Mouse (Mus musculus): Measurements from ENCODE around the gene Plch2. TPM values are rescaled to one million over a fixed set of nuclear protein-coding genes. Genes with fewer than 3 reads are reported as not detected.

Plch2 gene
- 0.16 to 0.91 TPM in 2 of 4 replicates, not detected in the others for total RNA-seq (2023)

GRCm38 (mm10) chr4:155056724-155057123, at the start of gene Plch2:
Gene Plch2 (minus strand): TSS chr4:155056784.

GRCm38 (mm10) chr4:155086108-155087024, 29.8 kb upstream of the Plch2 start, which contains the start of the genes Rer1 and Morn1:
Gene Rer1 (minus strand): TSS chr4:155086382.
Gene Morn1 (plus strand): TSS chr4:155086577.

GRCm38 (mm10) chr4:155066834-155067522, 10.4 kb upstream of the Plch2 start, which contains the start of gene Pex10:
Gene Pex10 (plus strand): TSS chr4:155067016.

GRCm38 (mm10) chr4:154963901-154964580, 92.5 kb downstream of the Plch2 start, which contains the start of gene Pank4:
Gene Pank4 (plus strand): TSS chr4:154964123.

GRCm38 (mm10) chr4:154960690-154961225, 95.8 kb downstream of the Plch2 start, which contains the start of gene Hes5:
Gene Hes5 (plus strand): TSS chr4:154960923.

Other genes starting within 250 kb of the Plch2 start
- gene Ttc34, start 219.3 kb downstream of the Plch2 start, total RNA-seq (2023) = not detected in 4 replicates
- gene Mmel1, start 187.2 kb downstream of the Plch2 start, total RNA-seq (2023) = not detected in 4 replicates
- 1.6 to 2.6 TPM (median 1.9 TPM) in 4 replicates for gene Fam213b, start 157.6 kb downstream of the Plch2 start, total RNA-seq (2023)
- 39.2 to 57.8 TPM (median 46.8 TPM) in 4 replicates for gene Tnfrsf14, start 128.2 kb downstream of the Plch2 start, total RNA-seq (2023)
- gene Hes5, start 95.9 kb downstream of the Plch2 start, total RNA-seq (2023) = 8.1 to 11.6 TPM (median 10.1 TPM) in 4 replicates
- 85.4 to 93.1 TPM (median 87.3 TPM) in 4 replicates for gene Pank4, start 92.7 kb downstream of the Plch2 start, total RNA-seq (2023)
- gene Pex10, start 10.2 kb upstream of the Plch2 start, total RNA-seq (2023) = 8.1 to 10.3 TPM (median 9.6 TPM) in 4 replicates
- 46.4 to 49.9 TPM (median 48.5 TPM) in 4 replicates for gene Rer1, start 29.6 kb upstream of the Plch2 start, total RNA-seq (2023)
- gene Morn1, start 29.8 kb upstream of the Plch2 start, total RNA-seq (2023) = 2.7 to 5.3 TPM (median 3.9 TPM) in 4 replicates
- 50.0 to 53.9 TPM (median 50.4 TPM) in 4 replicates for gene Ski, start 165.8 kb upstream of the Plch2 start, total RNA-seq (2023)
- 34.2 to 42.7 TPM (median 37.0 TPM) in 4 replicates for gene Faap20, start 193.0 kb upstream of the Plch2 start, total RNA-seq (2023)

Data from B cell, adult 62 days (primary cell).